Mouse (Mus musculus) R1 (cell line): ENCODE results near the gene Scgb2b15.
"Not testable (repeated sequence)": the region's sequence is repeated elsewhere in the genome, so short reads cannot be mapped to it uniquely, and the experiment has no call there.

Experiments
- DNase-seq: peaks from one replicate; pipeline ENCODE4 v3.0.0-alpha.2; 2018; ENCODE audit warnings: low read depth, low spot score

Gene Scgb2b15

DNA sequence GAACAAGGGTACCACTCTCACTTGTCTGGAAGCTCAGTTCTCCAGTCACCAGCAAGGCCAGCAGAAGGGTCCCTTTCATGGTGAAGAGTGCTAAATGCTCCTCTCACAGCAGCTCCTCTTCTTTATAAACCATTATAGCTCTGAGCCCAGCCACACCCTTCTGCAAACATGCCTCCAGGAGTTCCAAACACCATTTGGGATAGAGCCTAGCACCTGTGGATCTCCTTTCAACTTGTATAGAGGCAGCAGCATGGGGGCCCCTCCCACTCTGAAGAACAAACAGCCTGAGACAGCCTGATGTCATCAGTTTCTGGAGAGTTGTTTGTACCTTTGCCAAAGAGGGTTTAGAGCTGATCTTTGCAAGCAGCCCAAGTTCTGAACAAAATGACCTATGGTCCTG is at the start of gene Scgb2b15:
Gene Scgb2b15, minus strand, starts transcription at position 101 of the 400 bp plus-strand sequence.
- DNase-seq: not testable (repeated sequence)

DNA sequence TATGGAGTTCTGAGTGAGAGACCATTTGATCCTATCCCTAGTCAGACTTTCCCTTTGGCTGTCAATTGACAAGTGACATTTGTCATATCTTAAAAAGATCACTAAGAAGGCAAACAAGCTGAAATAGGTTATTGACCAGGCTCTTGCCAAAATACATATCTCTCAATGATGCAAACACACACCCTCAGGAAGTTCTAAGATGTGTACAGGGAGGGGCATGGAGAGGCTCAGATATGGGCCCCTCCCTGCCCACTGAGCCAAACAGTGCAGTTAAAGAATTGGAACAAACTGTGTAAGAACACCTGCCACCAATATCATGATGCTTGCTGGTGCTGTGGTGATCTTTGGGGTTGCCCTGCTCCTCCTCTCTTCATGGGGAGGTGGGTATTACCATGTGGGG is 6.8 kb upstream of the Scgb2b15 start, which contains the start of gene Scgb1b15:
Gene Scgb1b15, plus strand, starts transcription at position 301 of the 400 bp plus-strand sequence.
- DNase-seq: not testable (repeated sequence)
